Mouse (Mus musculus) left cerebral cortex, adult 2 months (tissue): ENCODE measurements around the gene Ttc7b. TPM values are rescaled to one million over a fixed set of nuclear protein-coding genes. Genes with fewer than 3 reads are reported as not detected.

Source experiments
- DNase-seq, 2 experiments: peaks; one replicate each; pipeline ENCODE4 v3.0.0; 2021 to 2022; ENCODE audit warnings: low spot score in 2 of 2, mixed read lengths in 1 of 2; ENCODE audit errors: extremely low spot score in 1 of 2
- H3K27ac ChIP-seq: fragments of 200-600 bp; 2 replicates; pipeline ENCODE4 v1.8.1; 2022
- H3K4me3 ChIP-seq: fragments of 200-600 bp; 2 replicates; pipeline ENCODE4 v1.8.1; 2022
- CTCF ChIP-seq: fragments of 200-600 bp; IDR thresholded peaks from 2 replicates; pipeline ENCODE4 v1.8.1; 2022; ENCODE audit warnings: antibody characterized with exemption, mild to moderate bottlenecking, moderate library complexity
- intact Hi-C: fragments of 180-260 bp; cut with DNase I; formaldehyde crosslinking; loops from one replicate; pipeline ENCODE4 v1.15.1; 2025
- total RNA-seq, 2 experiments: library from RNA; stranded (reverse); gene quantifications; 2 replicates each; pipeline ENCODE4 v1.2.3; 2021

Gene Ttc7b
- total RNA-seq, 2 experiments from 2014 or later = 242 to 253 TPM

- Histone ChIP-seq H3K4me3 (no peak overlapping the region), H3K27ac (peak overlapping the region; percentile 82)
- intact Hi-C loops = loop anchor here (5.0 kb wide), 1 partner anchor 67 kb away; no protein-coding TSS in a partner anchor
- no peak for DNase-seq
- no peak for TF ChIP-seq CTCF
These were observed 250.5 kb downstream of the Ttc7b start for GRCm38 (mm10) chr12:100269967-100270662.

GRCm38 (mm10) chr12:100268011-100268410 lies 252.6 kb downstream of the Ttc7b start:
- DNase-seq = no peak
- TF ChIP-seq CTCF = no peak
- Histone ChIP-seq H3K27ac (peak overlapping the region; percentile 93), H3K4me3 (no peak overlapping the region)
- intact Hi-C loops = loop anchor here (5.0 kb wide), 1 partner anchor 69 kb away; no protein-coding TSS in a partner anchor

GRCm38 (mm10) chr12:100265546-100266309 lies 254.9 kb downstream of the Ttc7b start:
- intact Hi-C loops = loop anchor here (2.0 to 5.0 kb wide), 4 partner anchors 25 to 87 kb away; no protein-coding TSS in a partner anchor
- Histone ChIP-seq H3K27ac (peak overlapping the region; percentile 93), H3K4me3 (no peak overlapping the region)
- peak; percentile 92 to 93 for DNase-seq
- TF ChIP-seq CTCF = no peak

GRCm38 (mm10) chr12:100264941-100265340 lies 255.7 kb downstream of the Ttc7b start:
- no peak for DNase-seq
- peak overlapping the region; percentile 91 for H3K27ac ChIP-seq
- no peak overlapping the region for H3K4me3 ChIP-seq
- TF ChIP-seq CTCF = no peak
- intact Hi-C loops = loop anchor here (5.0 kb wide), 1 partner anchor 72 kb away; no protein-coding TSS in a partner anchor

GRCm38 (mm10) chr12:100262846-100263245 lies 257.8 kb downstream of the Ttc7b start:
- TF ChIP-seq CTCF = no peak
- peak overlapping the region; percentile 91 for H3K27ac ChIP-seq
- peak in 1 of 2 experiments; percentile 49 for DNase-seq
- no peak overlapping the region for H3K4me3 ChIP-seq
- intact Hi-C loops = no loop called here

GRCm38 (mm10) chr12:100261761-100262160 lies 258.9 kb downstream of the Ttc7b start:
- DNase-seq = no peak
- Histone ChIP-seq H3K4me3 (no peak overlapping the region), H3K27ac (peak overlapping the region; percentile 91)
- TF ChIP-seq CTCF = no peak
- intact Hi-C loops = loop anchor here (1.0 kb wide), 1 partner anchor 31 kb away; no protein-coding TSS in a partner anchor

- DNase-seq = no peak
- TF ChIP-seq CTCF = no peak
- intact Hi-C loops = no loop called here
- H3K4me3 ChIP-seq = no peak overlapping the region
- peak overlapping the region; percentile 86 for H3K27ac ChIP-seq
These were observed 260.5 kb downstream of the Ttc7b start for GRCm38 (mm10) chr12:100260151-100260550.

- intact Hi-C loops = no loop called here
- no peak overlapping the region for H3K4me3 ChIP-seq
- no peak for DNase-seq
- no peak for TF ChIP-seq CTCF
- no peak overlapping the region for H3K27ac ChIP-seq
These were observed 262.8 kb downstream of the Ttc7b start for GRCm38 (mm10) chr12:100257779-100258178.

GRCm38 (mm10) chr12:100255441-100255949 lies 265.1 kb downstream of the Ttc7b start:
- DNase-seq = no peak
- no peak for TF ChIP-seq CTCF
- intact Hi-C loops = no loop called here
- Histone ChIP-seq H3K27ac (peak overlapping the region; percentile 69), H3K4me3 (no peak overlapping the region)

GRCm38 (mm10) chr12:100254471-100254870 lies 266.2 kb downstream of the Ttc7b start:
- no peak overlapping the region for H3K4me3 ChIP-seq
- H3K27ac ChIP-seq = peak overlapping the region; percentile 74
- DNase-seq = no peak
- intact Hi-C loops = no loop called here
- no peak for TF ChIP-seq CTCF

Other genes starting within 250 kb of the Ttc7b start
- 10 to 100 TPM; 21.4 to 23.1 TPM for gene Rps6ka5, start 206.2 kb upstream of the Ttc7b start, total RNA-seq